Mouse (Mus musculus) right cerebral cortex, adult 2 months (tissue): Measurements from ENCODE around the gene Rras.

ENCODE experiments used
- DNase-seq, 2 experiments: peaks; one replicate each; pipeline ENCODE4 v3.0.0; 2021 to 2022; ENCODE audit warnings: low spot score in 2 of 2

Gene Rras

GRCm38 (mm10) chr7:45017242-45018061, at the start of gene Rras:
TSS of gene Rras (plus strand) at chr7:45017961.
- DNase-seq: peak; percentile 82

GRCm38 (mm10) chr7:44970231-44970691, 47.5 kb upstream of the Rras start:
- DNase-seq: peak; percentile 77 to 80

GRCm38 (mm10) chr7:44971142-44971541, 46.6 kb upstream of the Rras start:
- DNase-seq: no peak

GRCm38 (mm10) chr7:44973415-44974130, 44.2 kb upstream of the Rras start:
- peak in 1 of 2 experiments; percentile 28 for DNase-seq

- DNase-seq: peak; percentile 88 to 90
Measured at GRCm38 (mm10) chr7:44974383-44975116, 43.2 kb upstream of the Rras start, which contains the start of gene Cpt1c. TSS of gene Cpt1c (minus strand) at chr7:44974851.

- DNase-seq: no peak
Measured at GRCm38 (mm10) chr7:44975117-44975419, 42.7 kb upstream of the Rras start.

GRCm38 (mm10) chr7:44978300-44978699, 39.5 kb upstream of the Rras start:
- no peak for DNase-seq

- no peak for DNase-seq
Measured at GRCm38 (mm10) chr7:44981539-44981938, 36.2 kb upstream of the Rras start.

- peak; percentile 87 to 92 for DNase-seq
Measured at GRCm38 (mm10) chr7:44983085-44983484, 34.7 kb upstream of the Rras start.

- DNase-seq: no peak
Measured at GRCm38 (mm10) chr7:44983944-44984832, 33.6 kb upstream of the Rras start.

GRCm38 (mm10) chr7:44984833-44985164, 33.0 kb upstream of the Rras start:
- DNase-seq: no peak

- DNase-seq: peak; percentile 40 to 52
Measured at GRCm38 (mm10) chr7:44985595-44986191, 32.1 kb upstream of the Rras start.

- DNase-seq: peak; percentile 98
Measured at GRCm38 (mm10) chr7:44986192-44986878, 31.4 kb upstream of the Rras start, which contains the start of gene Prmt1. TSS of gene Prmt1 (minus strand) at chr7:44986568.

GRCm38 (mm10) chr7:44986879-44987718, 30.7 kb upstream of the Rras start:
- DNase-seq: no peak

- no peak for DNase-seq
Measured at GRCm38 (mm10) chr7:44996672-44997071, 21.1 kb upstream of the Rras start.

- DNase-seq: peak; percentile 96 to 98
Measured at GRCm38 (mm10) chr7:44997231-44997939, 20.4 kb upstream of the Rras start, which contains the start of gene Irf3. TSS of gene Irf3 (plus strand) at chr7:44997648.

- no peak for DNase-seq
Measured at GRCm38 (mm10) chr7:44997940-44998428, 19.8 kb upstream of the Rras start.

- no peak for DNase-seq
Measured at GRCm38 (mm10) chr7:44998501-44998955, 19.2 kb upstream of the Rras start, which contains the start of gene Bcl2l12. TSS of gene Bcl2l12 (minus strand) at chr7:44998712.
